Mouse (Mus musculus) lung, postnatal 0 days (tissue): ENCODE measurements around the gene Elp6. TPM values are rescaled to one million over a fixed set of nuclear protein-coding genes. Genes with fewer than 3 reads are reported as not detected.

Source experiments
- ATAC-seq: fragments of 200-750 bp; cut with Nextera tagmentation; 2 replicates; pipeline ENCODE4 v1.8.0; 2017; ENCODE audit warnings: moderate library complexity
- DNase-seq: peaks from one replicate; pipeline ENCODE4 v3.0.0-alpha.2; 2016; ENCODE audit warnings: low spot score
- H3K27ac ChIP-seq: fragments of 300-500 bp; sonication (generic); 2 replicates; pipeline ENCODE4 v1.5.1; 2014; ENCODE audit warnings: antibody characterized with exemption, mild to moderate bottlenecking, low read length, mixed read lengths
- H3K27me3 ChIP-seq: fragments of 300-500 bp; sonication (generic); replicated peaks from 2 replicates; pipeline ENCODE4 v1.6.1; 2014; ENCODE audit warnings: low read length, mixed read lengths; ENCODE audit not compliant: insufficient read depth
- H3K36me3 ChIP-seq: fragments of 300-500 bp; sonication (generic); 2 replicates; pipeline ENCODE4 v1.6.1; 2014; ENCODE audit warnings: low read length, mixed read lengths; ENCODE audit not compliant: insufficient read depth
- H3K4me1 ChIP-seq: fragments of 300-500 bp; sonication (generic); 2 replicates; pipeline ENCODE4 v1.6.1; 2014; ENCODE audit warnings: antibody characterized with exemption, low read depth, low read length, mixed read lengths; ENCODE audit not compliant: insufficient read depth
- H3K4me2 ChIP-seq: fragments of 300-500 bp; sonication (generic); replicated peaks from 2 replicates; pipeline ENCODE4 v1.6.1; 2014; ENCODE audit warnings: low read depth, mild to moderate bottlenecking, low read length, moderate library complexity, mixed read lengths
- H3K4me3 ChIP-seq: fragments of 300-500 bp; sonication (generic); 2 replicates; pipeline ENCODE4 v1.5.1; 2014; ENCODE audit warnings: low read depth, low read length
- H3K9ac ChIP-seq: fragments of 300-500 bp; sonication (generic); replicated peaks from 2 replicates; pipeline ENCODE4 v1.6.1; 2014; ENCODE audit warnings: low read depth, mild to moderate bottlenecking
- H3K9me3 ChIP-seq: fragments of 300-500 bp; sonication (generic); 2 replicates; pipeline ENCODE4 v1.6.1; 2016; ENCODE audit warnings: low read length, mixed read lengths
- CTCF ChIP-seq: IDR thresholded peaks from 2 replicates; pipeline ENCODE4 v1.5.1; 2016; ENCODE audit warnings: antibody characterized with exemption, mild to moderate bottlenecking
- EP300 ChIP-seq: IDR thresholded peaks from 2 replicates; pipeline ENCODE4 v1.6.1; 2016; ENCODE audit warnings: antibody characterized with exemption, mild to moderate bottlenecking, control low read depth
- WGBS: fragments of 180-500 bp; shearing (Covaris S2); extraction: QIAGEN DNeasy Blood & Tissue Kit; methylation state at CpG from one replicate; pipeline ENCODE4 v1.1.7; 2014; 5-methylcytosine and 5-hydroxymethylcytosine counted together
- polyA plus RNA-seq: library from polyadenylated mRNA; unstranded; fragments of >200 nt; fragmentation: Nextera tagmentation; extraction: Ambion mirVana; gene quantifications from 2 replicates; pipeline ENCODE4 v1.2.1, GENCODE M21; 2015

The Elp6 gene
- polyA plus RNA-seq, 1 experiment from 2014 or later: 6.9 TPM

GRCm38 (mm10) chr9:110333135-110333895 is 28.3 kb downstream of the Elp6 start, which contains the start of gene Scap:
Gene Scap, plus strand, starts transcription at chr9:110333288.
- Histone ChIP-seq H3K9ac (peak within 1 kb of the TSS; percentile 46), H3K27me3 (no peaks in the 10 kb centered on the region), H3K9me3 (no peaks in the 10 kb centered on the region), H3K36me3 (no peaks in the 10 kb centered on the region), H3K4me2 (peak within 1 kb of the TSS; percentile 69), H3K4me3 (peak within 1 kb of the TSS; percentile 86), H3K4me1 (no peaks in the 10 kb centered on the region), H3K27ac (peak within 1 kb of the TSS; percentile 20; the same call in 1 of the 2 replicates)
- DNase-seq: peak; percentile 95
- TF ChIP-seq EP300: no peak
- peak; percentile 99 for TF ChIP-seq CTCF
- peak; percentile 94 for ATAC-seq
- 3% methylated on average over 50 of the region's 78 CpGs for WGBS

DNA sequence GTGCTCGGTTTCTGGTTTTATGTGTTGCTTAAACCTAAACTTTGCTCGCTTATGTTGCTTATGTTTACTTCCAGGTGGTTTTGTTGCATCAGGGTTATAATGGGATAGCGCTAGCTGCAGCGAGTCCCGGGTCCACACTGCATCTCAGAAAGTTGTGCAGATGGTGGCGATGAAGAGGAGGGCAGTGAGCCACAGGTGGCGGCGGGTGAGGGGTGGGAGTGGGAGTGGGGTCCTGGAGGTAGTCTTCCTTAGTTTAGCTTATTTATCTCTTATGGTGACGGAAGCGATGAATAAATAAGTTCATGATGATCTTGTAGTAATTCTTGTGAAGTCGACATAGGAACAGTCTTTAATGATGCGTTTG is 28.9 kb downstream of the Elp6 start:
- TF ChIP-seq EP300 (no peak), CTCF (no peak)
- WGBS: 6% methylated on average over 12 of the region's 12 CpGs

DNA sequence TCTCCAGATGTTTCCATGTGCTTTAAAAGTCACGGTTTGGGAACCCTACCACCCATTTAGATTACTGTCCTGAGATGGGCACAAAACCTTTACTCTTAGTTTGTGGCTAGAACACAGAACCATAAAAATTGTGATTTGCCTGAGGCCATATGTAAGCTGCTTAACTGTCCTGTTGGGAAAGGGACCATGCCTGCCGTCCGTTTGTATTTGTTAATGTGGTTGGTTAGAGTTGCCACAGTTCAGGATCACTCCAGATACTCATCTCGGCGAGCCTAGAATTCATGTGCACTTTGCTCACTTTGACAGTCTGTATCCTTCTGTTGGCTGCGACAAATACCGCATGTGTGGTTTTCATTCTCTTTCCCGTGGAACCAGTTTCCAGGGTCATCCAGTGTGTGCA is 29.9 kb downstream of the Elp6 start:
- WGBS: 72% methylated on average over 8 of the region's 8 CpGs
- no peak overlapping the region for H3K4me3 ChIP-seq
- no peak overlapping the region for H3K9ac ChIP-seq

More for the DNA sequence above, 28.9 kb downstream of the Elp6 start:
- H3K36me3 ChIP-seq: no peaks in the 10 kb centered on the region
- H3K4me2 ChIP-seq: peak overlapping the region; percentile 69
- peak overlapping the region; percentile 86 for H3K4me3 ChIP-seq
- H3K27ac ChIP-seq: no peak overlapping the region; the same call in 1 of the 2 replicates
- no peaks in the 10 kb centered on the region for H3K4me1 ChIP-seq
- peak overlapping the region; percentile 46 for H3K9ac ChIP-seq
- ATAC-seq: no peak; the same call in 1 of the 2 replicates
- H3K27me3 ChIP-seq: no peaks in the 10 kb centered on the region
- H3K9me3 ChIP-seq: no peaks in the 10 kb centered on the region
- DNase-seq: no peak

DNA sequence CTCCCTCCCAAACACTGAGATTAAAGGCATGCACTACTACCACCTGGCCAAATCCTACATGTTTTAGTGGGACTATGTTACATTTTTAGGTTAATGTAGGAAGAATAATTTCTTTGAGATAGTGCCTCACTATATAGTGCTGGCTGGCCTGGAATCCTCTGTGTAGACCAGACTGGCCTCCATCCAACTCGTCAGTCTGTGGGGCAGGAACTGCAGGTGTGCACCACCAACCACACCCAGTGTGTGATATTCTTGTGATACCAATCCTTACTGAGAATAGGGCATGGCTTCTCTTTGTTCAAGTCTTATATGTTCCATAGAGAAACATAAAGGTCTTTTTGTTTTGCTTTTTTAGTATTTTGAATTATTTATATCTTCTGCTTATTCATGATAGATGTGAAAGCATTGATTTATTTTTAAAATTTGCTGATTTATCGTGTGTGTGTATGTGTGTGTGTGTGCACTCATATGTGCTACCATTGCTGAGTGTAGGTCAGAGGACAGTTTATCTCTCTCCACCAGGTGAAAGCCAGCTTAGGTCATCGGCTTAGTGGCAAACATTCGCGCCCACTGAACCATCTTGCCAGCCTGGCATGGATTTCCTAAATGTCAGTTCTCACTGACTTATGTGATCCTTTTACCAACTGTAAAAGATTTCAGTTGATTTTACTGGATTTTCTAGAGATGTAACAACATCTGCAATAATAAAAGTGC is 35.2 kb downstream of the Elp6 start:
- no peak overlapping the region for H3K4me2 ChIP-seq
- DNase-seq (no peak), ATAC-seq (no peak)
- 83% methylated on average over 5 of the region's 5 CpGs for WGBS
- no peak overlapping the region for H3K9ac ChIP-seq
- no peaks in the 10 kb centered on the region for H3K36me3 ChIP-seq
- H3K4me1 ChIP-seq: peaks cover 6% of the 10 kb centered on the region; the same call in 1 of the 2 replicates
- H3K4me3 ChIP-seq: no peak overlapping the region
- no peaks in the 10 kb centered on the region for H3K9me3 ChIP-seq
- TF ChIP-seq CTCF: no peak
- no peak for TF ChIP-seq EP300
- no peak overlapping the region for H3K27ac ChIP-seq
- no peaks in the 10 kb centered on the region for H3K27me3 ChIP-seq

More for the DNA sequence above, 29.9 kb downstream of the Elp6 start:
- Histone ChIP-seq H3K27me3 (no peaks in the 10 kb centered on the region), H3K27ac (no peak overlapping the region), H3K9me3 (no peaks in the 10 kb centered on the region), H3K4me2 (no peak overlapping the region), H3K36me3 (no peaks in the 10 kb centered on the region), H3K4me1 (no peaks in the 10 kb centered on the region)
- ATAC-seq: no peak
- DNase-seq: no peak
- TF ChIP-seq CTCF (no peak), EP300 (no peak)

- no peak overlapping the region for H3K4me2 ChIP-seq
- 70% methylated on average over 8 of the region's 8 CpGs for WGBS
- DNase-seq (no peak), ATAC-seq (no peak)
- no peak for TF ChIP-seq EP300
- TF ChIP-seq CTCF: no peak
- no peaks in the 10 kb centered on the region for H3K27me3 ChIP-seq
- H3K27ac ChIP-seq: no peak overlapping the region
- peaks cover 6% of the 10 kb centered on the region; the same call in 1 of the 2 replicates for H3K4me1 ChIP-seq
- no peak overlapping the region for H3K9ac ChIP-seq
- no peaks in the 10 kb centered on the region for H3K9me3 ChIP-seq
- no peak overlapping the region for H3K4me3 ChIP-seq
- no peaks in the 10 kb centered on the region for H3K36me3 ChIP-seq
Measured at GRCm38 (mm10) chr9:110342008-110342407, 37.0 kb downstream of the Elp6 start.

GRCm38 (mm10) chr9:110343805-110344204 is 38.8 kb downstream of the Elp6 start:
- ATAC-seq: peak; percentile 54; the same call in 1 of the 2 replicates
- no peak overlapping the region for H3K9ac ChIP-seq
- H3K27me3 ChIP-seq: no peaks in the 10 kb centered on the region
- H3K4me3 ChIP-seq: no peak overlapping the region
- no peaks in the 10 kb centered on the region for H3K9me3 ChIP-seq
- H3K4me1 ChIP-seq: peaks cover 6% of the 10 kb centered on the region; the same call in 1 of the 2 replicates
- H3K4me2 ChIP-seq: no peak overlapping the region
- H3K27ac ChIP-seq: no peak overlapping the region
- DNase-seq: peak; percentile 40
- WGBS: 27% methylated on average over 6 of the region's 6 CpGs
- H3K36me3 ChIP-seq: no peaks in the 10 kb centered on the region
- TF ChIP-seq CTCF (no peak), EP300 (no peak)
